In genomic region chr11:4625931-4626330, GRCm38 (mm10) we compare ENCODE assay signal across 18 mouse cellular contexts. TPM values are rescaled to one million over a fixed set of nuclear protein-coding genes. Genes with fewer than 3 reads are reported as not detected.
"Had no signal": no experiment of that assay in that cellular context is flagged by ENCODE, and none has a peak within 500 bp of the region (broad histone marks: within the 10 kb centered on the region; RNA-seq: fewer than 3 reads in every experiment).

No protein-coding gene starts in this region.

- H3K27me3 ChIP-seq: intestine, embryonic 15.5 days had no signal

- H3K36me3 ChIP-seq: intestine, embryonic 15.5 days; limb, embryonic 10.5 days; liver, embryonic 15.5 days had no signal

- H3K9me3 ChIP-seq: intestine, embryonic 15.5 days; limb, embryonic 10.5 days; liver, embryonic 15.5 days had no signal

- H3K4me2 ChIP-seq: intestine, embryonic 15.5 days; liver, embryonic 11.5 days; liver, embryonic 15.5 days had no signal

- H3K9ac ChIP-seq: intestine, embryonic 15.5 days; liver, embryonic 15.5 days had no signal

- H3K27ac ChIP-seq: intestine, embryonic 15.5 days; limb, embryonic 10.5 days; liver, embryonic 15.5 days had no signal

- DNase-seq: kidney, adult 18-20 months; kidney, postnatal 14 days; lung, adult 2 months; lung, postnatal 36 days; right cerebral cortex, adult 18-20 months; right cerebral cortex, postnatal 25 days; thymus, adult 18-20 months; thymus, postnatal 14 days had no signal

- ATAC-seq: intestine, embryonic 15.5 days; lung, postnatal 0 days had no signal

- H3K4me3 ChIP-seq: intestine, embryonic 15.5 days; limb, embryonic 10.5 days; liver, embryonic 15.5 days had no signal

RNA-seq across cellular contexts. Expression of gene Gm11032, which starts 6.1 kb away (rescaled TPM):
- polyA plus RNA-seq: intestine, embryonic 15.5 days; kidney, embryonic 14.5 days; large intestine, adult 2 months; limb, embryonic 10.5 days; limb, embryonic 14.5 days; liver, embryonic 11.5 days; liver, embryonic 15.5 days; lung, adult 2 months; lung, postnatal 0 days; small intestine, adult 2 months; stomach, embryonic 16.5 days had no signal
